Mouse (Mus musculus) cerebellum, adult (tissue): ENCODE data around the gene Pnpla2.
"Not testable (repeated sequence)": the region's sequence is repeated elsewhere in the genome, so short reads cannot be mapped to it uniquely, and the experiment has no call there.

Source experiments
- ATAC-seq: cut with Nextera tagmentation; 2 replicates; pipeline ENCODE4 v1.9.2; 2017; ENCODE audit warnings: mild to moderate bottlenecking, moderate library complexity, mixed read lengths; ENCODE audit not compliant: insufficient number of reproducible peaks, low FRiP score, low TSS enrichment

The Pnpla2 gene

GRCm38 (mm10) chr7:141446374-141446773 is 8.6 kb upstream of the Pnpla2 start:
- ATAC-seq: not testable (repeated sequence)

GRCm38 (mm10) chr7:141447110-141447991 is 7.6 kb upstream of the Pnpla2 start, which contains the start of gene Rplp2:
Gene Rplp2, plus strand, starts transcription at chr7:141447370.
- peak; percentile 88 for ATAC-seq

GRCm38 (mm10) chr7:141451928-141452327 is 3.1 kb upstream of the Pnpla2 start:
- ATAC-seq: no peak

- ATAC-seq: no peak
These were observed 1.4 kb upstream of the Pnpla2 start for GRCm38 (mm10) chr7:141453636-141454035.

GRCm38 (mm10) chr7:141455610-141456314 is 764 bp downstream of the Pnpla2 start:
- peak; percentile 13; the same call in 1 of the 2 replicates for ATAC-seq

GRCm38 (mm10) chr7:141456739-141457138 is 1.7 kb downstream of the Pnpla2 start:
- no peak for ATAC-seq

- no peak for ATAC-seq
These were observed 2.2 kb downstream of the Pnpla2 start for GRCm38 (mm10) chr7:141457236-141457635.

- ATAC-seq: no peak
These were observed 3.1 kb downstream of the Pnpla2 start for GRCm38 (mm10) chr7:141457986-141458660.

GRCm38 (mm10) chr7:141458661-141459060 is 3.7 kb downstream of the Pnpla2 start:
- ATAC-seq: no peak

- peak; percentile 2; the same call in 1 of the 2 replicates for ATAC-seq
These were observed 4.3 kb downstream of the Pnpla2 start for GRCm38 (mm10) chr7:141459301-141459711.

- ATAC-seq: no peak
These were observed 5.0 kb downstream of the Pnpla2 start for GRCm38 (mm10) chr7:141460001-141460390.

GRCm38 (mm10) chr7:141460391-141461113 is 5.6 kb downstream of the Pnpla2 start, which contains the start of gene Cracr2b:
Gene Cracr2b, plus strand, starts transcription at chr7:141461094.
- no peak for ATAC-seq

- no peak for ATAC-seq
These were observed 6.7 kb downstream of the Pnpla2 start for GRCm38 (mm10) chr7:141461521-141462332.

- ATAC-seq: no peak
These were observed 7.4 kb downstream of the Pnpla2 start for GRCm38 (mm10) chr7:141462333-141462821.

GRCm38 (mm10) chr7:141463824-141464602 is 9.0 kb downstream of the Pnpla2 start:
- no peak for ATAC-seq

- no peak for ATAC-seq
These were observed 9.7 kb downstream of the Pnpla2 start for GRCm38 (mm10) chr7:141464603-141465201.

GRCm38 (mm10) chr7:141465388-141466044 is 10.5 kb downstream of the Pnpla2 start:
- no peak for ATAC-seq
